ENCODE assay signal across 13 mouse cellular contexts in the genomic region with DNA sequence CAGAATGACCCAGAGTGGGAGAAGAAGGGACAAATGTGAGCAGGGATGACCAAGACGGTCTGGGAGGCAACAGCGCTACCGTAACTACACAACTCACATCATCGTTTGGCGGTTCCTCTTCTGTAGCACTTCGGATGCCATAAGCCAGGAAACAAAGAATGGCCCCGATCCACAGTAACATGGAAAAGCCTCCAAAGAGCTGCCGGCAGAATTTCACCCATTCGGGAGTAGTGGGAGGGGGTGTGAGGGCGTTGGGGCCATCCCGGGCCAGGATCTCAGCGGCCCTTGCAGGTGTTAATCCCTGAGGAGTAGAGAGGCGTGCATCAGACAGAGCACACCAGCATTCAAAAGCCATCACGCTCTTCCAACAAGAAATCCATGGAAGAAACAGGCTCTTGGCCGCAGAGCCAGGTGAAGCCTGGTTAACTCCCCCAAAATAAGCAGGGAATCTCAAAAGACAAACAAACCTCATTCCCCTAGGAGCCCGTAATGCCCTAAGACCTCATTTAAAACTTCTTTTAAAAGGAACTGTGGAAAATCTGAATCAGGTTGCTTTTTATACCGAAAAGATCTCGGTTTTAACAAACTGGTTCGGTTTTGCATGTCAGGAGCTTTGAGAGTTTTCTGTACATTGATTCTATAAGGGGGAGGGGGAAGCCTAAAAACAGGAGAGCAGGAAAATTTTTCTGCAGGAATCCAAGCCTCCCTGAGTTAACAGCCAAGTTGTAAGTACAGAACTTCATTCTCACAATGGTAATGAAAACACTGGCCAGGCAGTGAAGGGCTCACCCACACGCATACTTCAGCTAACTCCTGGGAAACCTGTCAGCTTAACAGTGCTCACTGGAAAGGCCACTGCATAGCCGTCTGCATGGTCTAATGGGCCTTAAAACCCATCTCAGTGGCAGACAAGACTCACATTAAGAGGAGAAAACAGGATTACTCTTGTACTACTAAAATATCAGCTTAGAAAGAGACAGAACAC. TPM values are rescaled to one million over a fixed set of nuclear protein-coding genes. Genes with fewer than 3 reads are reported as not detected.
DNase-seq lines count a peak whose midpoint lies in the region; ATAC-seq lines count a peak whose summit lies in the region.
"Had no signal": no experiment of that assay in that cellular context is flagged by ENCODE, and none has a peak within 500 bp of the region (broad histone marks: within the 10 kb centered on the region; RNA-seq: fewer than 3 reads in every experiment).

No protein-coding gene starts in this region.

- no peaks in the 10 kb centered on the region for H3K27me3 ChIP-seq in limb, embryonic 11.5 days (ENCODE audit: control insufficient read depth, insufficient read depth, low read length)
- H3K27me3 ChIP-seq in limb, embryonic 10.5 days (ENCODE audit: low read depth, poor library complexity, severe bottlenecking): no peaks in the 10 kb centered on the region
- no peaks in the 10 kb centered on the region for H3K27me3 ChIP-seq in hindbrain, embryonic 15.5 days
- no peaks in the 10 kb centered on the region for H3K27me3 ChIP-seq in neural tube, embryonic 13.5 days
- H3K27me3 ChIP-seq in intestine, embryonic 16.5 days (replicated peaks; ENCODE audit: control insufficient read depth, insufficient read depth, low read length): no peaks in the 10 kb centered on the region
- H3K27me3 ChIP-seq: embryonic facial prominence, embryonic 13.5 days; liver, embryonic 15.5 days had no signal

- no peaks in the 10 kb centered on the region for H3K9me3 ChIP-seq in limb, embryonic 11.5 days (ENCODE audit: control insufficient read depth, low read length)
- H3K9me3 ChIP-seq in limb, embryonic 10.5 days (replicated peaks): no peaks in the 10 kb centered on the region
- H3K9me3 ChIP-seq in hindbrain, embryonic 15.5 days: no peaks in the 10 kb centered on the region
- no peaks in the 10 kb centered on the region for H3K9me3 ChIP-seq in neural tube, embryonic 13.5 days
- no peaks in the 10 kb centered on the region for H3K9me3 ChIP-seq in intestine, embryonic 16.5 days (ENCODE audit: control insufficient read depth, low read length)
- H3K9me3 ChIP-seq: embryonic facial prominence, embryonic 13.5 days; liver, embryonic 15.5 days had no signal

- H3K4me2 ChIP-seq in limb, embryonic 11.5 days (ENCODE audit: low read depth, severe bottlenecking): no peak overlapping the region
- H3K4me2 ChIP-seq in hindbrain, embryonic 15.5 days: no peak overlapping the region
- no peak overlapping the region for H3K4me2 ChIP-seq in neural tube, embryonic 13.5 days
- no peak overlapping the region for H3K4me2 ChIP-seq in intestine, embryonic 16.5 days (ENCODE audit: low read depth, low read length)
- H3K4me2 ChIP-seq: embryonic facial prominence, embryonic 13.5 days; liver, embryonic 15.5 days had no signal

- peak; percentile 89 for DNase-seq in heart, adult 11 months
- no peak for DNase-seq in heart, adult 9 months (ENCODE audit: low spot score in 2 of 2)
- no peak for DNase-seq in limb, embryonic 11.5 days (ENCODE audit: low spot score)
- no peak for DNase-seq in limb, embryonic 10.5 days (ENCODE audit: low spot score)
- DNase-seq in spleen, adult 18-20 months: no peak
- DNase-seq: kidney, postnatal 36 days; thymus, postnatal 25 days had no signal

- peak overlapping the region; percentile 52; the same call in 1 of the 2 replicates for H3K27ac ChIP-seq in limb, embryonic 11.5 days (replicated peaks; ENCODE audit: low read depth, low read length)
- H3K27ac ChIP-seq in limb, embryonic 10.5 days: no peak overlapping the region; the same call in 1 of the 2 replicates
- peak overlapping the region; percentile 9; the same call in 1 of the 2 replicates for H3K27ac ChIP-seq in hindbrain, embryonic 15.5 days (replicated peaks)
- H3K27ac ChIP-seq in neural tube, embryonic 13.5 days (replicated peaks): peak overlapping the region; percentile 71
- H3K27ac ChIP-seq in intestine, embryonic 16.5 days (ENCODE audit: low read length): no peak overlapping the region
- H3K27ac ChIP-seq: embryonic facial prominence, embryonic 13.5 days; liver, embryonic 15.5 days had no signal

- H3K4me3 ChIP-seq in limb, embryonic 11.5 days (ENCODE audit: low read depth, low read length): no peak overlapping the region
- no peak overlapping the region for H3K4me3 ChIP-seq in limb, embryonic 10.5 days
- no peak overlapping the region for H3K4me3 ChIP-seq in hindbrain, embryonic 15.5 days
- no peak overlapping the region for H3K4me3 ChIP-seq in neural tube, embryonic 13.5 days
- no peak overlapping the region for H3K4me3 ChIP-seq in intestine, embryonic 16.5 days (ENCODE audit: low read length)
- H3K4me3 ChIP-seq: embryonic facial prominence, embryonic 13.5 days; liver, embryonic 15.5 days had no signal

- ATAC-seq in limb, embryonic 11.5 days (ENCODE audit: insufficient number of reproducible peaks, low FRiP score, low TSS enrichment, low read depth): 0 out of 2 replicates have a peak, but pooled peaks have one; percentile 42
- no peak for ATAC-seq in hindbrain, embryonic 15.5 days (ENCODE audit: low FRiP score, low read depth)
- peak; percentile 47; the same call in 1 of the 2 replicates for ATAC-seq in neural tube, embryonic 13.5 days (ENCODE audit: low read depth)
- no peak for ATAC-seq in intestine, embryonic 16.5 days
- ATAC-seq: activated CD4-positive, CD25-positive, alpha-beta regulatory T cell, adult 4 months had no signal

- WGBS in limb, embryonic 11.5 days: 80% methylated on average over 21 of the region's 21 CpGs
- 90% methylated on average over 21 of the region's 21 CpGs for WGBS in limb, embryonic 10.5 days
- 76% methylated on average over 21 of the region's 21 CpGs for WGBS in hindbrain, embryonic 15.5 days
- WGBS in neural tube, embryonic 13.5 days: 77% methylated on average over 21 of the region's 21 CpGs
- WGBS in intestine, embryonic 16.5 days: 85% methylated on average over 21 of the region's 21 CpGs

- peaks cover 22% of the 10 kb centered on the region for H3K36me3 ChIP-seq in limb, embryonic 11.5 days (ENCODE audit: control insufficient read depth, insufficient read depth, low read length)
- H3K36me3 ChIP-seq in limb, embryonic 10.5 days: peaks cover 85% of the 10 kb centered on the region
- H3K36me3 ChIP-seq in hindbrain, embryonic 15.5 days: peaks cover 60% of the 10 kb centered on the region
- H3K36me3 ChIP-seq in neural tube, embryonic 13.5 days: peaks cover 70% of the 10 kb centered on the region
- peaks cover 55% of the 10 kb centered on the region for H3K36me3 ChIP-seq in intestine, embryonic 16.5 days (ENCODE audit: control insufficient read depth, insufficient read depth, low read length)

- H3K9ac ChIP-seq in limb, embryonic 11.5 days (ENCODE audit: low read length): no peak overlapping the region
- no peak overlapping the region for H3K9ac ChIP-seq in hindbrain, embryonic 15.5 days
- H3K9ac ChIP-seq in neural tube, embryonic 13.5 days: no peak overlapping the region
- H3K9ac ChIP-seq in intestine, embryonic 16.5 days (ENCODE audit: low read depth, low read length): no peak overlapping the region
- H3K9ac ChIP-seq: embryonic facial prominence, embryonic 13.5 days; liver, embryonic 15.5 days had no signal

- H3K4me1 ChIP-seq in limb, embryonic 11.5 days (ENCODE audit: control insufficient read depth, insufficient read depth, low read length): peaks cover 8% of the 10 kb centered on the region
- H3K4me1 ChIP-seq in limb, embryonic 10.5 days: peaks cover 34% of the 10 kb centered on the region; the same call in 1 of the 2 replicates
- H3K4me1 ChIP-seq in hindbrain, embryonic 15.5 days (replicated peaks): peaks cover 30% of the 10 kb centered on the region
- H3K4me1 ChIP-seq in neural tube, embryonic 13.5 days (replicated peaks): peaks cover 40% of the 10 kb centered on the region
- peaks cover 17% of the 10 kb centered on the region for H3K4me1 ChIP-seq in intestine, embryonic 16.5 days (ENCODE audit: control insufficient read depth, insufficient read depth, low read length)

RNA-seq across cellular contexts. Expression of a gene that starts 11.9 kb away (rescaled TPM):
- 106 and 108 TPM in 2 replicates for polyA plus RNA-seq in limb, embryonic 11.5 days (2014; fragmentation: Nextera tagmentation; extraction: Ambion mirVana)
- 47.7 and 53.7 TPM in 2 replicates for polyA plus RNA-seq in limb, embryonic 10.5 days (2016; fragmentation: Nextera tagmentation; extraction: Ambion mirVana)
- polyA plus RNA-seq in hindbrain, embryonic 15.5 days (2015; fragmentation: Nextera tagmentation; extraction: Ambion mirVana): 69.3 and 72.6 TPM in 2 replicates
- 66.4 and 69.5 TPM in 2 replicates for polyA plus RNA-seq in neural tube, embryonic 13.5 days (2015; fragmentation: Nextera tagmentation; extraction: Ambion mirVana)
- 262 and 319 TPM in 2 replicates for polyA plus RNA-seq in intestine, embryonic 16.5 days (2015; fragmentation: Nextera tagmentation; extraction: Ambion mirVana)

Comparison
In these comparisons a context has a peak if more than half of its experiments do, and no peak if none do; other contexts are left out.
1. H3K27ac ChIP-seq: peak in limb, embryonic 11.5 days (single experiment), hindbrain, embryonic 15.5 days (single experiment) and neural tube, embryonic 13.5 days (single experiment); none in limb, embryonic 10.5 days (single experiment) and intestine, embryonic 16.5 days (single experiment).
2. ATAC-seq: peak in limb, embryonic 11.5 days (single experiment) and neural tube, embryonic 13.5 days (single experiment); none in hindbrain, embryonic 15.5 days (single experiment) and intestine, embryonic 16.5 days (single experiment).